Comparison of ENCODE assay signal across 10 mouse cellular contexts in genomic region chr5:29772651-29773330, GRCm38 (mm10). TPM values are rescaled to one million over a fixed set of nuclear protein-coding genes. Genes with fewer than 3 reads are reported as not detected.
DNase-seq lines count a peak whose midpoint lies in the region; ATAC-seq lines count a peak whose summit lies in the region.
"Had no signal": no experiment of that assay in that cellular context is flagged by ENCODE, and none has a peak within 500 bp of the region (broad histone marks: within the 10 kb centered on the region; RNA-seq: fewer than 3 reads in every experiment).

No protein-coding gene starts in this region.

- 0 out of 2 replicates have a peak, but pooled peaks have one; percentile 43 for ATAC-seq in kidney, embryonic 15.5 days (replicated peaks; ENCODE audit: low FRiP score)
- ATAC-seq in CD4-positive, CD25-positive, alpha-beta regulatory T cell, adult 4 months, result no peak
- ATAC-seq: midbrain, embryonic 16.5 days had no signal

- H3K4me3 ChIP-seq in kidney, embryonic 15.5 days (replicated peaks), result no peak overlapping the region

- H3K4me2 ChIP-seq in kidney, embryonic 15.5 days, result no peak overlapping the region

- 53% methylated on average over 4 of the region's 4 CpGs for WGBS in kidney, embryonic 15.5 days

- no peaks in the 10 kb centered on the region for H3K9me3 ChIP-seq in kidney, embryonic 15.5 days (replicated peaks)

- H3K27me3 ChIP-seq in kidney, embryonic 15.5 days, result no peaks in the 10 kb centered on the region

- no peak for DNase-seq in kidney, postnatal 4 days
- peak; percentile 93 for DNase-seq in brain, adult 2 months (ENCODE audit: low read depth, low spot score)
- peak; percentile 72 to 75 for DNase-seq in cerebellum, postnatal 25 days
- peak; percentile 30 to 39 for DNase-seq in layer of hippocampus, postnatal 36 days
- DNase-seq in right cerebral cortex, postnatal 10 days (ENCODE audit: low spot score in 2 of 2), result no peak
- DNase-seq: embryo, embryonic 11 days had no signal

- peaks cover 42% of the 10 kb centered on the region for H3K36me3 ChIP-seq in kidney, embryonic 15.5 days

- H3K9ac ChIP-seq in kidney, embryonic 15.5 days, result no peak overlapping the region

- peak overlapping the region; percentile 20; the same call in 1 of the 2 replicates for H3K27ac ChIP-seq in kidney, embryonic 15.5 days

- peaks cover 8% of the 10 kb centered on the region for H3K4me1 ChIP-seq in kidney, embryonic 15.5 days

RNA-seq across cellular contexts. Expression of gene Gm5129, which starts 37.1 kb away (rescaled TPM):
- polyA plus RNA-seq in kidney, embryonic 15.5 days (2015; fragmentation: Nextera tagmentation; extraction: Ambion mirVana), result 0.95 TPM in 1 of 2 replicates, not detected in the other
- total RNA-seq in layer of hippocampus, postnatal 36 days (2021), result 1 to 10 TPM in 1 of 2 experiments, not detected in 1; 1.6 TPM
- polyA plus RNA-seq in CD4-positive, CD25-positive, alpha-beta regulatory T cell, adult 4 months (2017; shearing (Covaris generic)), result 1 to 10 TPM in 1 of 2 experiments, not detected in 1; 1.7 TPM
- polyA plus RNA-seq: limb, embryonic 11.5 days; midbrain, embryonic 16.5 days had no signal

RNA-seq across cellular contexts. Expression of gene Dnajb6, which starts 37.3 kb away (rescaled TPM):
- polyA plus RNA-seq in kidney, embryonic 15.5 days (2015; fragmentation: Nextera tagmentation; extraction: Ambion mirVana), result 138 and 153 TPM in 2 replicates
- 100 to 1,000 TPM; 173 to 183 TPM for total RNA-seq in layer of hippocampus, postnatal 36 days (2021)
- polyA plus RNA-seq in CD4-positive, CD25-positive, alpha-beta regulatory T cell, adult 4 months (2017; shearing (Covaris generic)), result 100 to 1,000 TPM; 103 to 108 TPM

Comparison
In these comparisons a context has a peak if more than half of its experiments do, and no peak if none do; other contexts are left out.
1. DNase-seq: peak in brain, adult 2 months (single experiment), cerebellum, postnatal 25 days (2 of 2) and layer of hippocampus, postnatal 36 days (2 of 2); none in kidney, postnatal 4 days (0 of 2) and right cerebral cortex, postnatal 10 days (0 of 2).